Comparison of ENCODE assay signal across 8 mouse cellular contexts in the genomic region with DNA sequence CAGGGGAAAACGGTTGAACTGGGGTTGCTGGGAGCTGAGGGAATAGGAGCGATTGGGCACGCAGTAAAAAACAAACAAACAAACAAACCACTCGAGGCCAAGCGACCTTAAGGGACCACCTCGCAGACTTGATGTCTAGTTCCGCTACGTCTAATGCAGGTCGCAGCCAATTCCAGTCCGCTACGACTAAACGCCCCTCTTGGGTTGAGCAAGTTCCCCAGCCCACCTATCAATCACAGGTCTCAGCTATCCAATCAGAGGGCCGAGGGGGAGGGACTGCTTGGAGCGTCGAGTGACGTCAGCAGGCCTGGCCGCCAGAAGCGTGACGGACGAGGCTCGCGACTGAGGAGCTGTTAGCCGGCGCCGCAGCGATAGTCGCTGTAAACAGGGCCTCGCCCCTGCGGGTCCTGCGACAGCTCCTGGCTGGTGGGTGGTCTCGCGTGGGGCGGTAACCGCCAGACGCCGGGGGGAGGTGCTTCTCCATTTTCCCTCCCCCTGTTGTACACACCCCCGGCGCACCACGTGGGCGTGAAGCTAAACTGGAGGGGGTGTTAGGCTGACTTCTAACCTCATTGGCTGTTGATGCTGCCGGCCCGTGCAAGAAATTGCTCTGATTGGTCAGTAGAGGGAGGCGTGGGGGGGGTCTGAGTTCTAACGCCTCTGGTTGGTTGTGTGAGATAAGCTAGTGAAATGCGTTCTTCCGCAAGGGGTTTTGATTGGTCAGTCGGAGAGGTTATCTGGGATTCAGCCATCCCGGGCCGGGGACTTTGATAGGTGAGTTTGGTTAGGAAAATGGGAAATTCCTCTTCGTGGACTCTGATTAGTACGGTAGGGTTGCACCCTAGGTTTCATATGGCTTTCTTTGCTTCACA. TPM values are rescaled to one million over a fixed set of nuclear protein-coding genes. Genes with fewer than 3 reads are reported as not detected.
DNase-seq lines count a peak whose midpoint lies in the region; ATAC-seq and TF ChIP-seq lines count a peak whose summit lies in the region.

A gene (minus strand): TSS at position 205 of the 872 bp plus-strand sequence.

- H3K9me3 ChIP-seq in embryonic facial prominence, embryonic 13.5 days = no peaks in the 10 kb centered on the region
- H3K9me3 ChIP-seq in limb, embryonic 12.5 days = no peaks in the 10 kb centered on the region
- H3K9me3 ChIP-seq in midbrain, embryonic 15.5 days = no peaks in the 10 kb centered on the region

- TF ChIP-seq POLR2A in kidney, adult 2 months (IDR thresholded peaks at IDR 0.05; ENCODE audit: low read depth, low read length) = peak; percentile 79
- TF ChIP-seq POLR2A in spleen, adult 2 months (IDR thresholded peaks at IDR 0.05; ENCODE audit: low read depth, low read length) = peak; percentile 88

- no peak for TF ChIP-seq CTCF in kidney, adult 2 months (conservative IDR thresholded peaks at IDR 0.05; ENCODE audit: insufficient read depth, insufficient read length, low read depth, low read length)
- no peak for TF ChIP-seq CTCF in spleen, adult 2 months (IDR thresholded peaks at IDR 0.05; ENCODE audit: extremely low read depth, insufficient read depth, insufficient read length, insufficient replicate concordance)

- H3K4me3 ChIP-seq in embryonic facial prominence, embryonic 13.5 days = peak within 1 kb of the TSS; percentile 70
- peak within 1 kb of the TSS; percentile 79 for H3K4me3 ChIP-seq in kidney, adult 2 months (ENCODE audit: insufficient read depth, low read depth, low read length)
- peak within 1 kb of the TSS; percentile 64 for H3K4me3 ChIP-seq in limb, embryonic 12.5 days (replicated peaks)
- H3K4me3 ChIP-seq in midbrain, embryonic 15.5 days = peak within 1 kb of the TSS; percentile 57
- H3K4me3 ChIP-seq in spleen, adult 2 months (ENCODE audit: extremely low read depth, insufficient read depth, insufficient read length) = peak within 1 kb of the TSS; percentile 91

- peak; percentile 95 for ATAC-seq in embryonic facial prominence, embryonic 13.5 days (ENCODE audit: insufficient number of reproducible peaks, insufficient read depth, low FRiP score, low TSS enrichment, low read depth)
- peak; percentile 97 for ATAC-seq in limb, embryonic 12.5 days (ENCODE audit: insufficient number of reproducible peaks, insufficient read depth, low FRiP score, low TSS enrichment, low read depth)
- ATAC-seq in midbrain, embryonic 15.5 days (replicated peaks) = peak; percentile 98

- H3K9ac ChIP-seq in embryonic facial prominence, embryonic 13.5 days = peak within 1 kb of the TSS; percentile 88
- H3K9ac ChIP-seq in limb, embryonic 12.5 days (replicated peaks) = peak within 1 kb of the TSS; percentile 80
- H3K9ac ChIP-seq in midbrain, embryonic 15.5 days = peak within 1 kb of the TSS; percentile 87

- DNase-seq in 3134 (ENCODE audit: extremely low read depth, insufficient read length, low spot score) = peak; percentile 96
- DNase-seq in adrenal gland, postnatal 36 days = peak; percentile 98
- peak; percentile 99 for DNase-seq in heart, adult 18-20 months
- peak; percentile 100 for DNase-seq in kidney, adult 2 months
- DNase-seq in spleen, adult 2 months (ENCODE audit: low read depth in 1 of 2, low spot score in 2 of 2) = peak; percentile 96 to 99

- peak within 1 kb of the TSS; percentile 80 for H3K4me2 ChIP-seq in embryonic facial prominence, embryonic 13.5 days
- H3K4me2 ChIP-seq in limb, embryonic 12.5 days = peak within 1 kb of the TSS; percentile 86
- peak within 1 kb of the TSS; percentile 73 for H3K4me2 ChIP-seq in midbrain, embryonic 15.5 days

- H3K27ac ChIP-seq in embryonic facial prominence, embryonic 13.5 days = peak within 1 kb of the TSS; percentile 97
- H3K27ac ChIP-seq in kidney, adult 2 months (ENCODE audit: insufficient read depth, low read depth, low read length) = peak within 1 kb of the TSS; percentile 98
- peak within 1 kb of the TSS; percentile 98 for H3K27ac ChIP-seq in limb, embryonic 12.5 days
- H3K27ac ChIP-seq in midbrain, embryonic 15.5 days = peak within 1 kb of the TSS; percentile 99
- H3K27ac ChIP-seq in spleen, adult 2 months (ENCODE audit: insufficient read depth, low read length) = peak within 1 kb of the TSS; percentile 100

- peaks cover 18% of the 10 kb centered on the region for H3K4me1 ChIP-seq in embryonic facial prominence, embryonic 13.5 days
- peaks cover 12% of the 10 kb centered on the region for H3K4me1 ChIP-seq in kidney, adult 2 months (ENCODE audit: control insufficient read depth, insufficient read depth, low read length)
- H3K4me1 ChIP-seq in limb, embryonic 12.5 days (replicated peaks) = peaks cover 14% of the 10 kb centered on the region
- H3K4me1 ChIP-seq in midbrain, embryonic 15.5 days = peaks cover 29% of the 10 kb centered on the region
- peaks cover 7% of the 10 kb centered on the region; the same call in 1 of the 2 replicates for H3K4me1 ChIP-seq in spleen, adult 2 months (ENCODE audit: control insufficient read depth, insufficient read depth, insufficient read length)

- WGBS in embryonic facial prominence, embryonic 13.5 days = under 1% methylated on average over 51 of the region's 51 CpGs
- under 1% methylated on average over 51 of the region's 51 CpGs for WGBS in kidney, adult 2 months
- under 1% methylated on average over 51 of the region's 51 CpGs for WGBS in limb, embryonic 12.5 days
- WGBS in midbrain, embryonic 15.5 days = under 1% methylated on average over 51 of the region's 51 CpGs
- WGBS in spleen, adult 2 months = 1% methylated on average over 51 of the region's 51 CpGs

- H3K27me3 ChIP-seq in embryonic facial prominence, embryonic 13.5 days = no peaks in the 10 kb centered on the region
- no peaks in the 10 kb centered on the region for H3K27me3 ChIP-seq in kidney, adult 2 months (replicated peaks; ENCODE audit: control insufficient read depth, insufficient read depth, low read length)
- no peaks in the 10 kb centered on the region for H3K27me3 ChIP-seq in limb, embryonic 12.5 days
- H3K27me3 ChIP-seq in midbrain, embryonic 15.5 days (replicated peaks) = no peaks in the 10 kb centered on the region
- no peaks in the 10 kb centered on the region for H3K27me3 ChIP-seq in spleen, adult 2 months (ENCODE audit: control insufficient read depth, insufficient read depth, low read length)

- H3K36me3 ChIP-seq in embryonic facial prominence, embryonic 13.5 days = peaks cover 22% of the 10 kb centered on the region
- H3K36me3 ChIP-seq in kidney, adult 2 months (ENCODE audit: control insufficient read depth, insufficient read depth, low read length) = peaks cover under 1% of the 10 kb centered on the region; the same call in 1 of the 2 replicates
- peaks cover 24% of the 10 kb centered on the region for H3K36me3 ChIP-seq in limb, embryonic 12.5 days
- peaks cover 7% of the 10 kb centered on the region for H3K36me3 ChIP-seq in midbrain, embryonic 15.5 days (replicated peaks)
- H3K36me3 ChIP-seq in spleen, adult 2 months (ENCODE audit: control insufficient read depth, insufficient read depth, low read length) = peaks cover 10% of the 10 kb centered on the region

RNA-seq across cellular contexts. Expression of the gene that starts here (rescaled TPM):
- 1 to 10 TPM in 1 of 2 experiments, not detected in 1; 1.0 TPM for total RNA-seq in adrenal gland, postnatal 36 days (2021)
- polyA plus RNA-seq in embryonic facial prominence, embryonic 13.5 days (2015; fragmentation: Nextera tagmentation; extraction: Ambion mirVana) = 0.74 and 0.87 TPM in 2 replicates
- not detected for total RNA-seq in heart, adult 18-20 months (2021)
- 0.75 and 1.4 TPM in 2 replicates for polyA plus RNA-seq in kidney, adult 2 months (2012; rRNA removed)
- 1.1 TPM in 1 of 2 replicates, not detected in the other for polyA plus RNA-seq in limb, embryonic 12.5 days (2016; fragmentation: Nextera tagmentation; extraction: Ambion mirVana)
- 1.4 TPM in 1 of 2 replicates, not detected in the other for polyA plus RNA-seq in midbrain, embryonic 15.5 days (2015; fragmentation: Nextera tagmentation; extraction: Ambion mirVana)
- polyA plus RNA-seq in spleen, adult 2 months (2012; rRNA removed) = 5.6 and 6.3 TPM in 2 replicates

Comparison
In these comparisons a context has a peak if more than half of its experiments do, and no peak if none do; other contexts are left out.
1. Peak in every context shown above with its lines: DNase-seq, ATAC-seq, H3K4me3 ChIP-seq and H3K27ac ChIP-seq.
2. Peak in ATAC-seq, H3K4me3 ChIP-seq, H3K27ac ChIP-seq, H3K9ac ChIP-seq and H3K4me2 ChIP-seq in embryonic facial prominence, embryonic 13.5 days; RNA of the gene not detected or under 1 TPM.
3. Peak in DNase-seq in heart, adult 18-20 months; RNA of the gene not detected or under 1 TPM.